Mouse (Mus musculus): ENCODE measurements around the gene 4933434E20Rik.

- TF ChIP-seq CTCF (IDR thresholded peaks at IDR 0.05; ENCODE audit: low read depth, low read length), result no peak
- no peak for TF ChIP-seq TAL1 (conservative IDR thresholded peaks at IDR 0.05; ENCODE audit: low read depth, low read length)
- no peak for TF ChIP-seq GATA1 (IDR thresholded peaks at IDR 0.05; ENCODE audit: borderline replicate concordance, low read length)
- no peak for TF ChIP-seq POLR2AphosphoS5 (IDR thresholded peaks at IDR 0.05; ENCODE audit: insufficient replicate concordance, low read depth, low read length)
- no peak for TF ChIP-seq GATA2 (IDR thresholded peaks at IDR 0.05; ENCODE audit: borderline replicate concordance, low read depth, low read length)
Measured at GRCm38 (mm10) chr3:90081365-90082240, 30.2 kb downstream of the 4933434E20Rik start.
